In the genomic region with DNA sequence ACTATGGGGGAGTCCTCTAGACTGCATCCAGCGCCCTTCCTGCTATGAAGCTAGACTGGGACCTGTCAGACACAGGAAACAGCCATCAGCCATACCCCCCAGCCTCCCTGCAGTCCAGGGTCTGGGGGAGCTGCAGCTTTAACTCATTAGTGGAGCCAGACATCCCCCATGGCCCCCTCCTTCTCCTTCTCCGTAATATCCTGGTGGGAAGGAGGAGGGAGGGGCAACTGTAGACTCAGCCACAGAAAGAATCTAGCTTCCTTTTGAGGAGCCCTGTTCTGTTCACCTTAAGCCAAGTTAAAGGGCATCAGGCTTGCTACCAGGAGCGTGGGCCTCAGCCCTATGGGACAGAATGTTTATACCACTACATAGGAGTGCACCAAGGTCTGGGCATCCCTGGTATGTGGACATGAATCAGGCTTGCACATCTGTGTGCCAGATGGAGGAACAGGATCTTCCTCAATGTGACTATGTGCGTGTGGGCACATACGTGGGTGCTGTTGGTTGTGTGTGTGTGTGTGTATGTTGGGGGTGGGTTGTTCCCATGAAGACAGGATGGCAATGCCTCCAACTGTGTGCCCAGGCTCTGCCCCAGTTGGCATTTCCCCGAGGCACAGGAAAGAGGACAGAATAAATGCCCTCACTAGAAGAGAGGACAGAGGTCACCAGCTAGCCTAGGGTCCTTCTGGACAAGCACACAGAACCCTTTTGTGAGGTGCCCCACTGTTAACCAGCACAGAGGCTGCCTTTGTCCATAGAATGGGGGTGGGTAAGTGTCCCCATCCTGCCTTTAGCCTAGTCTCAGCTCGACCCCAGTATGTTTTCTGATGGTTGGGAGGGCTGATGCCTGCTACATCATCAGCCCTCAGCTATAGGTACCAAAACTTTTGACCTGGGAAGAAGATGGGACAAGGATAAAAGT, we compare ENCODE assay signal across 8 mouse cellular contexts. TPM values are rescaled to one million over a fixed set of nuclear protein-coding genes. Genes with fewer than 3 reads are reported as not detected.
A peak's percentile ranks its signal among the peaks of the same experiment; 100 is the strongest.
DNase-seq lines count a peak whose midpoint lies in the region; ATAC-seq and TF ChIP-seq lines count a peak whose summit lies in the region.

No protein-coding gene starts in this region.

- no peaks in the 10 kb centered on the region for H3K9me3 ChIP-seq in forebrain, embryonic 13.5 days (replicated peaks)
- H3K9me3 ChIP-seq in intestine, embryonic 15.5 days, result no peaks in the 10 kb centered on the region
- H3K9me3 ChIP-seq in liver, embryonic 14.5 days (ENCODE audit: control insufficient read depth, low read length), result no peaks in the 10 kb centered on the region
- H3K9me3 ChIP-seq in stomach, embryonic 15.5 days, result no peaks in the 10 kb centered on the region

- DNase-seq in testis, postnatal 14 days (ENCODE audit: low spot score), result no peak
- DNase-seq in liver, embryonic 14.5 days (ENCODE audit: low read depth in 3 of 3, low spot score in 3 of 3), result no peak
- DNase-seq in gastrocnemius, adult 8-10 months (ENCODE audit: low spot score in 2 of 2), result no peak
- no peak for DNase-seq in Muller cell, postnatal 12 days (ENCODE audit: inconsistent ontology term)

- peak overlapping the region; percentile 19; the same call in 1 of the 2 replicates for H3K27ac ChIP-seq in testis, adult 2 months (ENCODE audit: control insufficient read depth, insufficient read depth, low read depth, low read length)
- peak overlapping the region; percentile 40; the same call in 1 of the 2 replicates for H3K27ac ChIP-seq in forebrain, embryonic 13.5 days
- peak overlapping the region; percentile 99 for H3K27ac ChIP-seq in intestine, embryonic 15.5 days
- H3K27ac ChIP-seq in liver, embryonic 14.5 days, result peak overlapping the region; percentile 96
- H3K27ac ChIP-seq in stomach, embryonic 15.5 days, result peak overlapping the region; percentile 100

- no peak for ATAC-seq in forebrain, embryonic 13.5 days
- ATAC-seq in intestine, embryonic 15.5 days, result peak; percentile 18
- no peak for ATAC-seq in liver, embryonic 14.5 days (ENCODE audit: insufficient read depth)
- ATAC-seq in stomach, embryonic 15.5 days (ENCODE audit: insufficient read depth, low FRiP score, low read depth), result peak; percentile 8; the same call in 1 of the 2 replicates

- no peak for TF ChIP-seq EP300 in liver, embryonic 14.5 days (IDR thresholded peaks at IDR 0.05; ENCODE audit: low read depth)

- WGBS in forebrain, embryonic 13.5 days, result 60% methylated on average over 7 of the region's 7 CpGs
- WGBS in intestine, embryonic 15.5 days, result 24% methylated on average over 7 of the region's 7 CpGs
- WGBS in liver, embryonic 14.5 days (ENCODE audit: insufficient replicate concordance), result 31% methylated on average over 7 of the region's 7 CpGs
- 29% methylated on average over 7 of the region's 7 CpGs for WGBS in stomach, embryonic 15.5 days

- no peak overlapping the region for H3K4me3 ChIP-seq in testis, adult 2 months (ENCODE audit: control insufficient read depth, low read depth, low read length)
- no peak overlapping the region for H3K4me3 ChIP-seq in forebrain, embryonic 13.5 days
- H3K4me3 ChIP-seq in intestine, embryonic 15.5 days (replicated peaks), result peak overlapping the region; percentile 79
- H3K4me3 ChIP-seq in liver, embryonic 14.5 days (ENCODE audit: insufficient read depth in 1 of 2, low read depth in 2 of 2, low read length in 2 of 2), result peak overlapping the region; percentile 84 to 86
- peak overlapping the region; percentile 77 for H3K4me3 ChIP-seq in stomach, embryonic 15.5 days (replicated peaks)

- H3K27me3 ChIP-seq in testis, adult 2 months (ENCODE audit: control insufficient read depth, insufficient read depth, low read length), result no peaks in the 10 kb centered on the region
- H3K27me3 ChIP-seq in forebrain, embryonic 13.5 days, result peaks cover 16% of the 10 kb centered on the region
- no peaks in the 10 kb centered on the region for H3K27me3 ChIP-seq in intestine, embryonic 15.5 days (replicated peaks)
- no peaks in the 10 kb centered on the region for H3K27me3 ChIP-seq in liver, embryonic 14.5 days (ENCODE audit: control insufficient read depth, insufficient read depth, low read length)
- H3K27me3 ChIP-seq in stomach, embryonic 15.5 days (replicated peaks), result no peaks in the 10 kb centered on the region

- no peak overlapping the region; the same call in 1 of the 2 replicates for H3K9ac ChIP-seq in forebrain, embryonic 13.5 days
- H3K9ac ChIP-seq in intestine, embryonic 15.5 days, result peak overlapping the region; percentile 45
- peak overlapping the region; percentile 86 for H3K9ac ChIP-seq in liver, embryonic 14.5 days (replicated peaks)
- H3K9ac ChIP-seq in stomach, embryonic 15.5 days, result peak overlapping the region; percentile 13; the same call in 1 of the 2 replicates

- H3K4me1 ChIP-seq in testis, adult 2 months (ENCODE audit: control insufficient read depth, insufficient read depth, low read length), result peaks cover 10% of the 10 kb centered on the region
- H3K4me1 ChIP-seq in forebrain, embryonic 13.5 days, result peaks cover 42% of the 10 kb centered on the region
- H3K4me1 ChIP-seq in intestine, embryonic 15.5 days (replicated peaks), result peaks cover 42% of the 10 kb centered on the region
- peaks cover 60 to 71% of the 10 kb centered on the region in 2 experiments for H3K4me1 ChIP-seq in liver, embryonic 14.5 days (replicated peaks; ENCODE audit: control insufficient read depth in 2 of 2, insufficient read depth in 2 of 2, low read length in 1 of 2)
- peaks cover 39% of the 10 kb centered on the region for H3K4me1 ChIP-seq in stomach, embryonic 15.5 days

- no peak for TF ChIP-seq POLR2A in testis, adult 2 months (IDR thresholded peaks at IDR 0.05; ENCODE audit: control insufficient read depth, low read depth, low read length)

- H3K36me3 ChIP-seq in testis, adult 2 months (ENCODE audit: control insufficient read depth, insufficient read depth, low read length), result no peaks in the 10 kb centered on the region
- no peaks in the 10 kb centered on the region for H3K36me3 ChIP-seq in forebrain, embryonic 13.5 days (ENCODE audit: poor library complexity, severe bottlenecking)
- H3K36me3 ChIP-seq in intestine, embryonic 15.5 days, result no peaks in the 10 kb centered on the region
- H3K36me3 ChIP-seq in liver, embryonic 14.5 days (replicated peaks; ENCODE audit: control insufficient read depth, insufficient read depth, low read depth), result peaks cover 73% of the 10 kb centered on the region
- H3K36me3 ChIP-seq in stomach, embryonic 15.5 days, result no peaks in the 10 kb centered on the region

- TF ChIP-seq CTCF in testis, adult 2 months (IDR thresholded peaks at IDR 0.05; ENCODE audit: control insufficient read depth, insufficient read depth, insufficient replicate concordance, low read depth, low read length), result no peak
- no peak for TF ChIP-seq CTCF in liver, embryonic 14.5 days (IDR thresholded peaks at IDR 0.05; ENCODE audit: low read depth)

- peak overlapping the region; percentile 8; the same call in 1 of the 2 replicates for H3K4me2 ChIP-seq in forebrain, embryonic 13.5 days
- H3K4me2 ChIP-seq in intestine, embryonic 15.5 days (replicated peaks), result peak overlapping the region; percentile 87
- peak overlapping the region; percentile 92 for H3K4me2 ChIP-seq in liver, embryonic 14.5 days (ENCODE audit: low read depth)
- H3K4me2 ChIP-seq in stomach, embryonic 15.5 days, result peak overlapping the region; percentile 81

RNA-seq across cellular contexts. Expression of gene Gm20661, which starts 0.9 kb away (rescaled TPM):
- not detected in 2 replicates for polyA plus RNA-seq in testis, adult 2 months (2012; rRNA removed)
- polyA plus RNA-seq in forebrain, embryonic 13.5 days (2015; fragmentation: Nextera tagmentation; extraction: Ambion mirVana), result 0.44 and 0.62 TPM in 2 replicates
- 5.7 and 7.2 TPM in 2 replicates for polyA plus RNA-seq in intestine, embryonic 15.5 days (2015; fragmentation: Nextera tagmentation; extraction: Ambion mirVana)
- 0.53 and 0.64 TPM in 2 replicates for polyA plus RNA-seq in liver, embryonic 14.5 days (2012; rRNA removed)
- 0.06 and 0.34 TPM in 2 replicates for polyA plus RNA-seq in liver, embryonic 14.5 days (2014; fragmentation: Nextera tagmentation; extraction: Ambion mirVana)
- polyA plus RNA-seq in stomach, embryonic 15.5 days (2015; fragmentation: Nextera tagmentation; extraction: Ambion mirVana), result 6.1 and 6.9 TPM in 2 replicates
- total RNA-seq in gastrocnemius, adult 8-10 months (2022), result not detected

RNA-seq across cellular contexts. Expression of gene Inka1, which starts 3.7 kb away (rescaled TPM):
- polyA plus RNA-seq in testis, adult 2 months (2012; rRNA removed), result 0.57 and 1.2 TPM in 2 replicates
- 10.8 and 11.1 TPM in 2 replicates for polyA plus RNA-seq in forebrain, embryonic 13.5 days (2015; fragmentation: Nextera tagmentation; extraction: Ambion mirVana)
- 40.3 and 41.8 TPM in 2 replicates for polyA plus RNA-seq in intestine, embryonic 15.5 days (2015; fragmentation: Nextera tagmentation; extraction: Ambion mirVana)
- 23.8 and 33.0 TPM in 2 replicates for polyA plus RNA-seq in liver, embryonic 14.5 days (2012; rRNA removed)
- polyA plus RNA-seq in liver, embryonic 14.5 days (2014; fragmentation: Nextera tagmentation; extraction: Ambion mirVana), result 51.6 and 57.3 TPM in 2 replicates
- 47.6 and 54.7 TPM in 2 replicates for polyA plus RNA-seq in stomach, embryonic 15.5 days (2015; fragmentation: Nextera tagmentation; extraction: Ambion mirVana)
- 1 to 10 TPM; 1.3 to 2.5 (median 2.0) TPM for total RNA-seq in gastrocnemius, adult 8-10 months (2022)

RNA-seq across cellular contexts. Expression of gene Uba7, which starts 6.6 kb away (rescaled TPM):
- 2.0 and 3.5 TPM in 2 replicates for polyA plus RNA-seq in testis, adult 2 months (2012; rRNA removed)
- polyA plus RNA-seq in forebrain, embryonic 13.5 days (2015; fragmentation: Nextera tagmentation; extraction: Ambion mirVana), result 2.7 and 3.1 TPM in 2 replicates
- polyA plus RNA-seq in intestine, embryonic 15.5 days (2015; fragmentation: Nextera tagmentation; extraction: Ambion mirVana), result 29.9 and 32.4 TPM in 2 replicates
- polyA plus RNA-seq in liver, embryonic 14.5 days (2012; rRNA removed), result 69.4 and 83.3 TPM in 2 replicates
- 49.1 and 54.2 TPM in 2 replicates for polyA plus RNA-seq in liver, embryonic 14.5 days (2014; fragmentation: Nextera tagmentation; extraction: Ambion mirVana)
- polyA plus RNA-seq in stomach, embryonic 15.5 days (2015; fragmentation: Nextera tagmentation; extraction: Ambion mirVana), result 37.0 and 40.2 TPM in 2 replicates
- 1 to 10 TPM; 2.2 to 2.7 (median 2.5) TPM for total RNA-seq in gastrocnemius, adult 8-10 months (2022)

RNA-seq across cellular contexts. Expression of gene Cdhr4, which starts 10.4 kb away (rescaled TPM):
- 387 and 461 TPM in 2 replicates for polyA plus RNA-seq in testis, adult 2 months (2012; rRNA removed)
- polyA plus RNA-seq in forebrain, embryonic 13.5 days (2015; fragmentation: Nextera tagmentation; extraction: Ambion mirVana), result 0.69 and 1.3 TPM in 2 replicates
- 8.4 and 9.4 TPM in 2 replicates for polyA plus RNA-seq in intestine, embryonic 15.5 days (2015; fragmentation: Nextera tagmentation; extraction: Ambion mirVana)
- 2.7 and 3.5 TPM in 2 replicates for polyA plus RNA-seq in liver, embryonic 14.5 days (2012; rRNA removed)
- polyA plus RNA-seq in liver, embryonic 14.5 days (2014; fragmentation: Nextera tagmentation; extraction: Ambion mirVana), result 0.38 and 1.1 TPM in 2 replicates
- 10.9 and 13.7 TPM in 2 replicates for polyA plus RNA-seq in stomach, embryonic 15.5 days (2015; fragmentation: Nextera tagmentation; extraction: Ambion mirVana)
- not detected for total RNA-seq in gastrocnemius, adult 8-10 months (2022)

RNA-seq across cellular contexts. Expression of gene Gm20662, which starts 14.2 kb away (rescaled TPM):
- polyA plus RNA-seq in testis, adult 2 months (2012; rRNA removed), result 282 and 285 TPM in 2 replicates
- polyA plus RNA-seq in forebrain, embryonic 13.5 days (2015; fragmentation: Nextera tagmentation; extraction: Ambion mirVana), result 0.52 TPM in 1 of 2 replicates, not detected in the other
- 0.10 and 0.42 TPM in 2 replicates for polyA plus RNA-seq in intestine, embryonic 15.5 days (2015; fragmentation: Nextera tagmentation; extraction: Ambion mirVana)
- polyA plus RNA-seq in liver, embryonic 14.5 days (2012; rRNA removed), result 0.47 and 0.95 TPM in 2 replicates
- not detected in 2 replicates for polyA plus RNA-seq in liver, embryonic 14.5 days (2014; fragmentation: Nextera tagmentation; extraction: Ambion mirVana)
- polyA plus RNA-seq in stomach, embryonic 15.5 days (2015; fragmentation: Nextera tagmentation; extraction: Ambion mirVana), result 0.46 and 1.1 TPM in 2 replicates
- total RNA-seq in gastrocnemius, adult 8-10 months (2022), result 1 to 10 TPM in 3 of 4 experiments, not detected in 1; 1.3 to 1.9 (median 1.3) TPM

Comparison
In these comparisons a context has a peak if more than half of its experiments do, and no peak if none do; other contexts are left out.
1. H3K27ac ChIP-seq: peak in every context shown above with its lines; median percentile 100 in stomach, embryonic 15.5 days; 99 in intestine, embryonic 15.5 days; 96 in liver, embryonic 14.5 days; 40 in forebrain, embryonic 13.5 days; 19 in testis, adult 2 months.
2. H3K4me3 ChIP-seq: peak in intestine, embryonic 15.5 days (single experiment), liver, embryonic 14.5 days (2 of 2) and stomach, embryonic 15.5 days (single experiment); none in testis, adult 2 months (single experiment) and forebrain, embryonic 13.5 days (single experiment).
3. ATAC-seq: peak in intestine, embryonic 15.5 days (single experiment) and stomach, embryonic 15.5 days (single experiment); none in forebrain, embryonic 13.5 days (single experiment) and liver, embryonic 14.5 days (single experiment).
4. H3K4me2 ChIP-seq: peak in every context shown above with its lines; median percentile 92 in liver, embryonic 14.5 days; 87 in intestine, embryonic 15.5 days; 81 in stomach, embryonic 15.5 days; 8 in forebrain, embryonic 13.5 days.